Mouse (Mus musculus) right cerebral cortex, postnatal 36 days (tissue): ENCODE data around the gene Srsf2.

Experiments
- DNase-seq, 2 experiments: peaks; one replicate each; pipeline ENCODE4 v3.0.0; 2022; ENCODE audit warnings: low spot score in 2 of 2, mixed read lengths in 1 of 2

Gene Srsf2

GRCm38 (mm10) chr11:116827534-116828165, 25.2 kb downstream of the Srsf2 start, which contains the start of gene Mxra7:
TSS of gene Mxra7 (minus strand) at chr11:116828046.
- no peak for DNase-seq

- DNase-seq, result no peak
Observed at GRCm38 (mm10) chr11:116826550-116827504, 26.1 kb downstream of the Srsf2 start.

GRCm38 (mm10) chr11:116825230-116825629, 27.7 kb downstream of the Srsf2 start:
- DNase-seq, result no peak

- DNase-seq, result peak in 1 of 2 experiments; percentile 52
Observed at GRCm38 (mm10) chr11:116823885-116824284, 29.0 kb downstream of the Srsf2 start.

- DNase-seq, result no peak
Observed at GRCm38 (mm10) chr11:116823255-116823654, 29.6 kb downstream of the Srsf2 start.

DNA sequence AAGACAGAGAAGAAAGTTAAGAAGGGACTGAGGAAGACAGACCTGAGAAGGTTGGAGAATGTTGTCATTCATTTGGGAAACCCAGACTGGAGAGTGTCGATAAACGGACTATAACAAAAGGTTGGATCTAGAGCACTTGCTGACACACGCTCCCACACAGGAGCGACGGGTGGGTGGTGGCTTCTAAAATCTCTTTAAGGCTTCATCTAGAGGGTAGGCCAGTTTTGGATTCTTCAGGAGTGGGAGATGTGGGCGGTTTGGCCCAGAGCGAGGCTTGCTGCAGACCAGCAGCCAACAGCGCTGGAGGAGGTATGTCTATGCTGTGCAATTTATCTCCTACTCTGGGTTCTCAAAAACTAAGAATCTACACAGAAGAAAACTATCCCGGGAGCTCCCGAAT, 30.3 kb downstream of the Srsf2 start:
- peak in 1 of 2 experiments; percentile 49 for DNase-seq

GRCm38 (mm10) chr11:116822215-116822614, 30.7 kb downstream of the Srsf2 start:
- no peak for DNase-seq

GRCm38 (mm10) chr11:116821057-116821940, 31.6 kb downstream of the Srsf2 start:
- DNase-seq, result no peak

GRCm38 (mm10) chr11:116819932-116820593, 32.8 kb downstream of the Srsf2 start:
- no peak for DNase-seq

DNA sequence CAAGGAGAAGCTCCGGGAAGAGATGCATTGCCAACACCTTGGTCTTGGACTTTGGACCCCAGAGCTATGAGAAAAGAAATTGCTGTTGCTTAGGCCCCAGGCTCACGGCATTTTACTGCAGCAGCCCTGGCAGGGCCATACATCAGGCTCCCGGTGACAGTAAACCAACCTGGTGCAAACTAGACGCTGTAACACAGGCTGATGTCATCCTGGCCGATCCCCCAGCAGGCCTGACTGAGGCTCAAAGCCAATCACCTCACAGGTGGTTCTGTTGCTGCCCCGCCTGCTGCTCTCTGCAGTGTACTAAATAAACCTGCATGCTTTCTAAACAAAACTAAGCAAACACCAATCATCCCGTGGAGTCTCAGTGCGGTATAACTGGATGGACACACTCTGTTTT, 34.2 kb downstream of the Srsf2 start:
- DNase-seq, result no peak

DNA sequence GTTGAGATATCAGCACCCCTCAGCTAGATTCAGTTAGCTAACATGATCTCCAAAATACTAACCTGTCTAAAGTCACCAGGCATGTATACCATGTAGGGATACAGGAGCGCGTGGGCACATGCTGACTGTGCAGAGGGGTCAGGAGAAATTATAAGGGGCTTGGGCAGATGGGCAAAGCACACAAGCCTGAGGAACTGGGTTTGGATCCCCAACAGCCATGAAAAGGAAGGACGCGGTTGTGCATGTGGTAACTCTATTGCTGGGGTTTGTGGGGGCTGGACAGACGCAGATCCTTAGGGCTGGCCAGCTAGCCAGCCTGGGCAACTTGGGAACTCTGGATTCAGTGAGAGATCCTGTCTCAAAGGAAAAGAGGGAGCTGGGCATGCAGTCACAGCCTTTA, 35.3 kb downstream of the Srsf2 start:
- DNase-seq, result no peak

DNA sequence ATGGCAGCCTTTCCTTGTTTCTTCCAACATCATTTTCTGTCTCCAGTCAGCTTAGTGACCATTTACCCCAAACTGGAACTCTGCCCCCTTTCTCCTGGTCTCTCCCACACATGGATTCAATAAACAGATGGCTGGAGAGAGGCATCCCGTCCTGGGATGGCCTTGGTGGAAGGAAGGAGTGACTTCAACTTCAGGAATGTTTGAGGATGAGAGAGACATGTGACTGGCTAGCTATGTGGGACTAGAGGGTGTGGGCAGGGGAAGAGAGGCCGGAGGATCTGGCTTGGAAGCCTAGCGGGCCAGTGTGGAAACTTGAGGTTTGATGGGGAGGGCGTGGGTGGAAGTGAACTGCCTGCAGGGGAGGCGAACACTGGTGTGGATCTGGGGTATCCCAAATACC, 36.1 kb downstream of the Srsf2 start:
- no peak for DNase-seq

DNA sequence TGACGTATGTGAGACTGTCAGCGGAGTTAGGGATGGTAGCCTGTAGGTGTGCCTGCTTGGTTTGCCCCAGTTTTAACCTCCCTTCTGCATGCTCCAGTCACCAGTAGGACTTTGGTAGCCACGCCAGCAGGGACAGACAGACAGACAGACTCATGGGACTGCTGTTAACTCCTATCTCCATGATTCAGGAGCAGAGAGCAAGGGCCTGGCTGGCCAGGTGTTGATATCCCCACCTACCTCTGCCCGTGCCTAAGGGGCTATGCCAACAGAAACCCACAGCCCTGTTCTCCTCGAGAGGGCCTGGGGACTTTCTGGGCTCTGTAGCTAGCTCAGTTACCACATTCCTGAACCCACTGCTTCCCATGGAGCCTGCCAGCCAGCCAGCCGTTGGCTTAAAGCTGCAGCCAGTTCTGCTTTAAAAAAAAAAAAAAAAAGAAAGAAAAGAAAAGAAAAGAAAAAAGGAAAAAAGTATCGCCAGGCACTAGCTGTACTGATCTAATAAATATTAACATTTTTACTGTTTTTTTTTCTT, 37.9 kb downstream of the Srsf2 start:
- DNase-seq, result no peak

- no peak for DNase-seq
Observed at GRCm38 (mm10) chr11:116814076-116814883, 38.6 kb downstream of the Srsf2 start.

DNA sequence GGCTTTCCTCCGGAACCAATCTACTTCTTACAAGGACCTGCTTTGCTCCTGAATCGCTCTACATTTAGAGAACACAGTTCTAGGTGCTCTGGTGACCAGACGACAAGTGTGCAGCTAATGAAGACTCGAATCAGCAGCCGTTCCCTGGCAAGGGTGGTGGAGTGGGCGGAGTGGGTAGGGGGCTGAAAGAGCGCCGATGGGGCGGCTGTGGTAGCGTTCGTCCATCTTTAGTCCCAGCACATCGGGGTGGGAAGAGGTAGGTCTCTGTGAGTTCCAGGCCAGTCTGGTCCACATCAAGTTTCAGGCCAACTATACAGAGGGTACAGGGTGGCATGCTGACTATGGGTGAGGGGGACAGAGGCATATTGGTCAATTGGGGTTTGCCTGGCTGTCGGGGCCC, 39.3 kb downstream of the Srsf2 start:
- DNase-seq, result no peak

GRCm38 (mm10) chr11:116812793-116813529, 39.9 kb downstream of the Srsf2 start:
- no peak for DNase-seq

GRCm38 (mm10) chr11:116810983-116811901, 41.7 kb downstream of the Srsf2 start:
- peak; percentile 69 to 81 for DNase-seq

DNA sequence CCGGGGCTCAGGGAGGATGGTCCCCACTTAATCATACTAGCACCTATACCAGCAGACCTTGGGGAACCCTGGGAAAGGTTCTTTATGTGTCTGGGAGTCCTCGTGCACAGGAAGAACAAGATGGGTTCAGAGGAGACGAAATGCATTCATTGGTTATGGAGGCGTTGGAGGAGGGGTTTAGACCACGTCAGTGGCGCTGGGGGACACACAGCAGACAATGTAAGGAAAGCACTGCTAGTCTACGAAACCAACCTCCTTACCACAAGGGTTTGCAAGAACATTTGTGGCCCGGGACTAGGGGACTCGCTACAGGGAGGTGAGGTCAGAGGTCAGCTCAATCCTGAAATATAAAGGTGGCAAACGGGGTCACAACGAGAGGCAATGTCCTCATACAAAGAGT, 42.4 kb downstream of the Srsf2 start:
- no peak for DNase-seq
